Mouse (Mus musculus): ENCODE results near the gene Exosc5.

- TF ChIP-seq POLR2A (IDR thresholded peaks at IDR 0.05; ENCODE audit: insufficient read depth, low read depth, low read length) (no peak), CTCF (IDR thresholded peaks at IDR 0.05) (no peak), EP300 (IDR thresholded peaks at IDR 0.05; ENCODE audit: insufficient read depth, low read depth, low read length) (no peak)
Observed at GRCm38 (mm10) chr7:25715731-25716271, 56.8 kb downstream of the Exosc5 start.

All from heart, adult 2 months (tissue).